Mouse (Mus musculus) liver, postnatal 0 days (tissue): ENCODE results near the gene Srl.

Experiments
- CTCF ChIP-seq: sonication (generic); IDR thresholded peaks from 2 replicates; pipeline ENCODE4 v1.5.1; 2016; ENCODE audit warnings: antibody characterized with exemption, low read depth
- EP300 ChIP-seq: IDR thresholded peaks from 2 replicates; pipeline ENCODE4 v1.6.1; 2016; ENCODE audit warnings: antibody characterized with exemption, low read depth, mild to moderate bottlenecking

GRCm38 (mm10) chr16:4576038-4576437 is 34.4 kb upstream of the Srl start:
- TF ChIP-seq CTCF = no peak
- TF ChIP-seq EP300 = no peak
